Mouse (Mus musculus): ENCODE measurements around the gene Aldh1a3. TPM values are rescaled to one million over a fixed set of nuclear protein-coding genes. Genes with fewer than 3 reads are reported as not detected.

Gene Aldh1a3
- polyA plus RNA-seq, 1 experiment from 2014 or later: 0.73 TPM

- H3K27ac ChIP-seq (ENCODE audit: low read length): no peak overlapping the region
- no peaks in the 10 kb centered on the region for H3K9me3 ChIP-seq (replicated peaks; ENCODE audit: control insufficient read depth, low read length)
- no peaks in the 10 kb centered on the region for H3K36me3 ChIP-seq (ENCODE audit: control insufficient read depth, insufficient read depth)
- no peak overlapping the region for H3K4me3 ChIP-seq (ENCODE audit: low read depth, low read length)
- H3K4me1 ChIP-seq (ENCODE audit: control insufficient read depth, low read depth, low read length): no peaks in the 10 kb centered on the region
- no peak for ATAC-seq (ENCODE audit: low read depth)
- H3K4me2 ChIP-seq (ENCODE audit: low read depth, low read length): no peak overlapping the region
- no peaks in the 10 kb centered on the region; the same call in 1 of the 2 replicates for H3K27me3 ChIP-seq (ENCODE audit: control insufficient read depth, insufficient read depth, low read depth, low read length)
- WGBS (ENCODE audit: insufficient replicate concordance): 59% methylated on average over 15 of the region's 15 CpGs
- H3K9ac ChIP-seq (ENCODE audit: low read depth, low read length): no peak overlapping the region
Observed at GRCm38 (mm10) chr7:66448786-66449540, 21.6 kb upstream of the Aldh1a3 start.

- no peak overlapping the region for H3K4me3 ChIP-seq (ENCODE audit: low read depth, low read length)
- WGBS (ENCODE audit: insufficient replicate concordance): 45% methylated on average over 10 of the region's 10 CpGs
- H3K9me3 ChIP-seq (replicated peaks; ENCODE audit: control insufficient read depth, low read length): no peaks in the 10 kb centered on the region
- no peak for ATAC-seq (ENCODE audit: low read depth)
- H3K27ac ChIP-seq (ENCODE audit: low read length): no peak overlapping the region
- no peak overlapping the region for H3K9ac ChIP-seq (ENCODE audit: low read depth, low read length)
- H3K4me2 ChIP-seq (ENCODE audit: low read depth, low read length): no peak overlapping the region
- no peaks in the 10 kb centered on the region for H3K4me1 ChIP-seq (ENCODE audit: control insufficient read depth, low read depth, low read length)
- no peaks in the 10 kb centered on the region; the same call in 1 of the 2 replicates for H3K27me3 ChIP-seq (ENCODE audit: control insufficient read depth, insufficient read depth, low read depth, low read length)
- H3K36me3 ChIP-seq (ENCODE audit: control insufficient read depth, insufficient read depth): no peaks in the 10 kb centered on the region
Observed at GRCm38 (mm10) chr7:66448304-66448703, 21.0 kb upstream of the Aldh1a3 start.

- no peak for ATAC-seq (ENCODE audit: low read depth)
- Histone ChIP-seq H3K27ac (ENCODE audit: low read length) (no peak overlapping the region), H3K4me2 (ENCODE audit: low read depth, low read length) (no peak overlapping the region), H3K9me3 (replicated peaks; ENCODE audit: control insufficient read depth, low read length) (no peaks in the 10 kb centered on the region), H3K4me1 (ENCODE audit: control insufficient read depth, low read depth, low read length) (no peaks in the 10 kb centered on the region), H3K4me3 (ENCODE audit: low read depth, low read length) (no peak overlapping the region), H3K27me3 (ENCODE audit: control insufficient read depth, insufficient read depth, low read depth, low read length) (no peaks in the 10 kb centered on the region; the same call in 1 of the 2 replicates), H3K36me3 (ENCODE audit: control insufficient read depth, insufficient read depth) (no peaks in the 10 kb centered on the region), H3K9ac (ENCODE audit: low read depth, low read length) (no peak overlapping the region)
- WGBS (ENCODE audit: insufficient replicate concordance): 42% methylated on average over 3 of the region's 3 CpGs
Observed at GRCm38 (mm10) chr7:66446860-66447259, 19.5 kb upstream of the Aldh1a3 start.

- no peak overlapping the region for H3K4me3 ChIP-seq (ENCODE audit: low read depth, low read length)
- ATAC-seq (ENCODE audit: low read depth): no peak
Observed at GRCm38 (mm10) chr7:66445117-66445905, 18.0 kb upstream of the Aldh1a3 start.

GRCm38 (mm10) chr7:66444706-66445105 is 17.4 kb upstream of the Aldh1a3 start:
- no peak overlapping the region for H3K4me3 ChIP-seq (ENCODE audit: low read depth, low read length)
- no peak overlapping the region for H3K9ac ChIP-seq (ENCODE audit: low read depth, low read length)
- ATAC-seq (ENCODE audit: low read depth): no peak
- 57% methylated on average over 5 of the region's 5 CpGs for WGBS (ENCODE audit: insufficient replicate concordance)
- H3K4me1 ChIP-seq (ENCODE audit: control insufficient read depth, low read depth, low read length): no peaks in the 10 kb centered on the region
- H3K36me3 ChIP-seq (ENCODE audit: control insufficient read depth, insufficient read depth): no peaks in the 10 kb centered on the region
- H3K27ac ChIP-seq (ENCODE audit: low read length): no peak overlapping the region
- no peak overlapping the region for H3K4me2 ChIP-seq (ENCODE audit: low read depth, low read length)
- no peaks in the 10 kb centered on the region for H3K9me3 ChIP-seq (replicated peaks; ENCODE audit: control insufficient read depth, low read length)
- no peaks in the 10 kb centered on the region; the same call in 1 of the 2 replicates for H3K27me3 ChIP-seq (ENCODE audit: control insufficient read depth, insufficient read depth, low read depth, low read length)

More at GRCm38 (mm10) chr7:66445117-66445905, 18.0 kb upstream of the Aldh1a3 start:
- Histone ChIP-seq H3K4me1 (ENCODE audit: control insufficient read depth, low read depth, low read length) (no peaks in the 10 kb centered on the region), H3K27ac (ENCODE audit: low read length) (no peak overlapping the region), H3K36me3 (ENCODE audit: control insufficient read depth, insufficient read depth) (no peaks in the 10 kb centered on the region), H3K9me3 (replicated peaks; ENCODE audit: control insufficient read depth, low read length) (no peaks in the 10 kb centered on the region), H3K27me3 (ENCODE audit: control insufficient read depth, insufficient read depth, low read depth, low read length) (no peaks in the 10 kb centered on the region; the same call in 1 of the 2 replicates), H3K9ac (ENCODE audit: low read depth, low read length) (no peak overlapping the region), H3K4me2 (ENCODE audit: low read depth, low read length) (no peak overlapping the region)
- 25% methylated on average over 11 of the region's 11 CpGs for WGBS (ENCODE audit: insufficient replicate concordance)

GRCm38 (mm10) chr7:66442501-66443369 is 15.4 kb upstream of the Aldh1a3 start:
- H3K9me3 ChIP-seq (replicated peaks; ENCODE audit: control insufficient read depth, low read length): no peaks in the 10 kb centered on the region
- H3K27ac ChIP-seq (ENCODE audit: low read length): no peak overlapping the region
- H3K4me2 ChIP-seq (ENCODE audit: low read depth, low read length): no peak overlapping the region
- H3K9ac ChIP-seq (ENCODE audit: low read depth, low read length): no peak overlapping the region
- no peaks in the 10 kb centered on the region for H3K4me1 ChIP-seq (ENCODE audit: control insufficient read depth, low read depth, low read length)
- no peaks in the 10 kb centered on the region for H3K36me3 ChIP-seq (ENCODE audit: control insufficient read depth, insufficient read depth)
- no peak for ATAC-seq (ENCODE audit: low read depth)
- H3K4me3 ChIP-seq (ENCODE audit: low read depth, low read length): no peak overlapping the region
- WGBS (ENCODE audit: insufficient replicate concordance): 50% methylated on average over 15 of the region's 15 CpGs
- no peaks in the 10 kb centered on the region; the same call in 1 of the 2 replicates for H3K27me3 ChIP-seq (ENCODE audit: control insufficient read depth, insufficient read depth, low read depth, low read length)

GRCm38 (mm10) chr7:66438787-66439669 is 11.7 kb upstream of the Aldh1a3 start:
- no peak for ATAC-seq (ENCODE audit: low read depth)
- H3K36me3 ChIP-seq (ENCODE audit: control insufficient read depth, insufficient read depth): no peaks in the 10 kb centered on the region
- H3K4me2 ChIP-seq (ENCODE audit: low read depth, low read length): no peak overlapping the region
- H3K9me3 ChIP-seq (replicated peaks; ENCODE audit: control insufficient read depth, low read length): no peaks in the 10 kb centered on the region
- H3K27me3 ChIP-seq (ENCODE audit: control insufficient read depth, insufficient read depth, low read depth, low read length): no peaks in the 10 kb centered on the region
- H3K27ac ChIP-seq (ENCODE audit: low read length): no peak overlapping the region
- WGBS (ENCODE audit: insufficient replicate concordance): 41% methylated on average over 12 of the region's 12 CpGs
- H3K9ac ChIP-seq (ENCODE audit: low read depth, low read length): no peak overlapping the region
- H3K4me3 ChIP-seq (ENCODE audit: low read depth, low read length): no peak overlapping the region
- no peaks in the 10 kb centered on the region for H3K4me1 ChIP-seq (ENCODE audit: control insufficient read depth, low read depth, low read length)

- Histone ChIP-seq H3K27me3 (ENCODE audit: control insufficient read depth, insufficient read depth, low read depth, low read length) (no peaks in the 10 kb centered on the region), H3K9me3 (replicated peaks; ENCODE audit: control insufficient read depth, low read length) (no peaks in the 10 kb centered on the region), H3K27ac (ENCODE audit: low read length) (no peak overlapping the region), H3K4me2 (ENCODE audit: low read depth, low read length) (no peak overlapping the region), H3K4me1 (ENCODE audit: control insufficient read depth, low read depth, low read length) (no peaks in the 10 kb centered on the region), H3K4me3 (ENCODE audit: low read depth, low read length) (no peak overlapping the region), H3K36me3 (ENCODE audit: control insufficient read depth, insufficient read depth) (no peaks in the 10 kb centered on the region), H3K9ac (ENCODE audit: low read depth, low read length) (no peak overlapping the region)
- ATAC-seq (ENCODE audit: low read depth): no peak
- WGBS (ENCODE audit: insufficient replicate concordance): 39% methylated on average over 10 of the region's 10 CpGs
Observed at GRCm38 (mm10) chr7:66434453-66434935, 7.2 kb upstream of the Aldh1a3 start.
